Mouse (Mus musculus) cortical plate, adult 2 months (tissue): ENCODE measurements around the gene Pak6.

Source experiments
- CTCF ChIP-seq: fragments of 200-500 bp; IDR thresholded peaks from 2 replicates; pipeline ENCODE4 v1.5.1; 2011; ENCODE audit warnings: mild to moderate bottlenecking, control low read depth, low read length; ENCODE audit not compliant: insufficient read depth; ENCODE audit errors: extremely low read depth
- POLR2A ChIP-seq: fragments of 200-500 bp; IDR thresholded peaks from 2 replicates; pipeline ENCODE4 v1.6.1; 2011; ENCODE audit warnings: mild to moderate bottlenecking, low read length, control low read depth; ENCODE audit not compliant: insufficient read depth; ENCODE audit errors: extremely low read depth

- TF ChIP-seq CTCF (no peak), POLR2A (no peak)
These were observed 66.1 kb downstream of the Pak6 start for GRCm38 (mm10) chr2:118729194-118729593.
